Mouse (Mus musculus): ENCODE measurements at regions not wholly inside any gene's neighbourhood (a gene's known extent, or its start where the extent isn't known, plus 50 kb on each side); places are given as distances from the start of the nearest gene placed in this dataset.

DNA sequence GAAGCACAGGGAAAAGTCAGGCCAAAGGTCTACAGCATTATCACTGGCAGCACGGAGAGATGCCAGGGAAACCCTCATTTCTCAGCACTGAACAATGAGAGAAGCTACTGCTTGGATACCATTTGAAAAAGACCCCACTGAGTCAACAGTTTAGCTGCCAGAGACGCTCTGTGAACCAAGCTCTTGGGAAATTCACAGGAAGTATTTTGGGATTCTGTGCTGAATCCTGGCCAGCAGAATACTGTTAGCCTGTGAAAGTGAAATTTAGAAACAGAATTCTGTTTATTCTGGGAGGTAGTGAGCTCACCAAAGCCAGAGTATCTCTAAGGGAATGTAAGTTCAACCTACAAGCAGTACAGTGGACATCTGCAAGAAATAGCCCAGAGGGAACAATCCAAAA lies 705.1 kb downstream of the Zpld1 start:
- H3K9ac ChIP-seq (ENCODE audit: control insufficient read depth, low read depth, low read length, poor library complexity, severe bottlenecking), result no peak overlapping the region

More for the DNA sequence above, 705.1 kb downstream of the Zpld1 start:
- Histone ChIP-seq H3K27ac (ENCODE audit: control insufficient read depth, low read depth, low read length) (no peak overlapping the region), H3K79me2 (ENCODE audit: control insufficient read depth, insufficient read depth, low read length, poor library complexity) (no peaks in the 10 kb centered on the region), H3K27me3 (ENCODE audit: control insufficient read depth in 1 of 2, insufficient read depth in 2 of 2, low read length in 2 of 2) (no peaks in the 10 kb centered on the region), H3K4me3 (ENCODE audit: control insufficient read depth in 1 of 2, insufficient read depth in 1 of 2, low read depth in 2 of 2, low read length in 2 of 2) (no peak overlapping the region), H3K9me3 (replicated peaks; ENCODE audit: insufficient read depth, low read length) (no peaks in the 10 kb centered on the region), H3K4me1 (ENCODE audit: control insufficient read depth in 1 of 2, insufficient read depth in 2 of 2, low read length in 2 of 2) (no peaks in the 10 kb centered on the region), H3K36me3 (ENCODE audit: control insufficient read depth in 1 of 2, insufficient read depth in 2 of 2, low read length in 2 of 2) (no peaks in the 10 kb centered on the region)
- DNase-seq (ENCODE audit: low read depth, low spot score), result no peak
- TF ChIP-seq HCFC1 (IDR thresholded peaks at IDR 0.05; ENCODE audit: low read depth, low read length), result no peak
- no peak for TF ChIP-seq TAL1 (IDR thresholded peaks at IDR 0.05; ENCODE audit: low read length)
- no peak for TF ChIP-seq CHD1 (IDR thresholded peaks at IDR 0.05; ENCODE audit: low read depth, low read length)
- no peak for TF ChIP-seq MYB (IDR thresholded peaks at IDR 0.05; ENCODE audit: low read depth, low read length)
- no peak for TF ChIP-seq MXI1 (IDR thresholded peaks at IDR 0.05; ENCODE audit: low read depth, low read length)
- TF ChIP-seq ZMIZ1 (IDR thresholded peaks at IDR 0.05; ENCODE audit: low read depth, low read length), result no peak
- TF ChIP-seq USF2 (IDR thresholded peaks at IDR 0.05; ENCODE audit: borderline replicate concordance in 1 of 2, insufficient read depth in 1 of 2, low read depth in 1 of 2, low read length in 2 of 2), result no peak
- no peak for TF ChIP-seq MYC (IDR thresholded peaks at IDR 0.05; ENCODE audit: low read depth, low read length)
- no peak for TF ChIP-seq ETS1 (IDR thresholded peaks at IDR 0.05; ENCODE audit: low read depth, low read length)
- TF ChIP-seq ZC3H11A (IDR thresholded peaks at IDR 0.05; ENCODE audit: low read depth, low read length), result no peak
- no peak for TF ChIP-seq MAZ (IDR thresholded peaks at IDR 0.05; ENCODE audit: low read depth, low read length)
- no peak for TF ChIP-seq NRF1 (IDR thresholded peaks at IDR 0.05; ENCODE audit: insufficient read depth, low read depth, low read length, poor library complexity, severe bottlenecking)
- TF ChIP-seq GATA1 (IDR thresholded peaks at IDR 0.05; ENCODE audit: low read depth, low read length), result no peak
- no peak for TF ChIP-seq ZKSCAN1 (IDR thresholded peaks at IDR 0.05; ENCODE audit: low read depth, low read length)
- no peak for TF ChIP-seq POLR2AphosphoS5 (IDR thresholded peaks at IDR 0.05; ENCODE audit: borderline replicate concordance, low read depth, low read length)
